In the genomic region with DNA sequence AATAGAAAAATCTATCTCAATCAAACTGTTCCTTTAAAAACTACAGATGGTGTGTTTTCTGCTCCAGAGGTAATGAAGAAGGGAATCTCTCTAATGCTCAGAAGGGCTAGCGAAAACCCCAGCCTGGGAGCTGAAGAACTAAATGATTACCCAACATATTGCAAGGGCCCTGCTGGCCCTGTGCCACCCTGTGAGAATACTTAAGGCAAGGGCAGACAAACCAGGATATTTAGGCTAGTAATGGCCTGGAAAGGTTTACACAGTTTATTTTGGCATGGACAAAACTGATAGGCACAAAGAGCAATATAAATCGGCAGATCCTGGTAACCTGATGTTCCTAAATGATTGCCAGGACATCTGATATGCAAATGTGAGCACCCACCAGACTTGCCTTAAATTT, we compare ENCODE assay signal across 14 mouse cellular contexts.
DNase-seq lines count a peak whose midpoint lies in the region.
"Had no signal": no experiment of that assay in that cellular context is flagged by ENCODE, and none has a peak within 500 bp of the region (broad histone marks: within the 10 kb centered on the region; RNA-seq: fewer than 3 reads in every experiment).

No protein-coding gene starts in this region.

- DNase-seq in cerebellum, postnatal 10 days = peak; percentile 27 to 55
- DNase-seq in cerebellum, adult 8-10 months = no peak
- DNase-seq in adipocyte (ENCODE audit: low spot score) = peak; percentile 83
- peak; percentile 31 for DNase-seq in fat pad, adult 2 months (ENCODE audit: extremely low read depth, low read depth, low spot score)
- peak; percentile 44 for DNase-seq in lung, postnatal 25 days (ENCODE audit: low spot score)
- no peak for DNase-seq in yolk sac, embryonic 10.5 days (ENCODE audit: low spot score)
- no peak for DNase-seq in layer of hippocampus, adult 9-11 months
- DNase-seq: cerebellum, adult 2 months; forebrain, postnatal 0 days; heart, postnatal 36 days; kidney, adult 9 months; kidney, postnatal 4 days; right cerebral cortex, adult 18-20 months; thymus, postnatal 14 days had no signal

Comparison
In these comparisons a context has a peak if more than half of its experiments do, and no peak if none do; other contexts are left out.
1. DNase-seq: peak in cerebellum, postnatal 10 days (2 of 2), adipocyte (single experiment), fat pad, adult 2 months (single experiment) and lung, postnatal 25 days (single experiment); none in cerebellum, adult 8-10 months (single experiment), yolk sac, embryonic 10.5 days (single experiment) and layer of hippocampus, adult 9-11 months (single experiment).